Mouse (Mus musculus) stomach, adult 2 months (tissue): ENCODE measurements around the gene Vgll3. TPM values are rescaled to one million over a fixed set of nuclear protein-coding genes. Genes with fewer than 3 reads are reported as not detected.

Source experiments
- polyA plus RNA-seq: library from polyadenylated mRNA; depleted of rRNA; stranded (reverse); fragments of >200 nt; gene quantifications from 2 replicates; pipeline ENCODE4 v1.2.3, GENCODE M21; 2012; rRNA removed

The Vgll3 gene
- polyA plus RNA-seq: 2.5 and 3.1 TPM in 2 replicates

GRCm38 (mm10) chr16:65814918-65815881 is at the start of gene Vgll3:
Vgll3 (plus strand) TSS chr16:65815257.

